Mouse (Mus musculus) left cerebral cortex, postnatal 25 days (tissue): ENCODE results near the gene Galnt14. TPM values are rescaled to one million over a fixed set of nuclear protein-coding genes. Genes with fewer than 3 reads are reported as not detected.

Experiments
- DNase-seq, 2 experiments: peaks; one replicate each; pipeline ENCODE4 v3.0.0; 2022; ENCODE audit warnings: low spot score in 2 of 2, mixed read lengths in 1 of 2
- intact Hi-C: fragments of 180-260 bp; cut with DNase I; formaldehyde crosslinking; loops from one replicate; pipeline ENCODE4 v1.15.1; 2025
- total RNA-seq, 2 experiments: library from RNA; stranded (reverse); gene quantifications; 2 replicates each; pipeline ENCODE4 v1.2.3; 2021

Gene Galnt14
- total RNA-seq, 2 experiments from 2014 or later: 17.6 to 20.9 TPM

GRCm38 (mm10) chr17:73531896-73532295 is 178.4 kb downstream of the Galnt14 start:
- no peak for DNase-seq
- intact Hi-C loops: no loop called here

GRCm38 (mm10) chr17:73522169-73522568 is 188.1 kb downstream of the Galnt14 start:
- intact Hi-C loops: no loop called here
- no peak for DNase-seq

- intact Hi-C loops: loop anchor here (2.0 to 10.0 kb wide), 2 partner anchors 41 to 445 kb away; no protein-coding TSS in a partner anchor
- DNase-seq: peak; percentile 15 to 91
These were observed 190.9 kb downstream of the Galnt14 start for GRCm38 (mm10) chr17:73519350-73519749.

GRCm38 (mm10) chr17:73518359-73518758 is 191.9 kb downstream of the Galnt14 start:
- intact Hi-C loops: loop anchor here (1.0 to 10.0 kb wide), 4 partner anchors 42 to 444 kb away; no protein-coding TSS in a partner anchor
- DNase-seq: peak; percentile 31 to 95

- DNase-seq: peak in 1 of 2 experiments; percentile 72
- intact Hi-C loops: loop anchor here (10.0 kb wide), 1 partner anchor 441 kb away; no protein-coding TSS in a partner anchor
These were observed 194.7 kb downstream of the Galnt14 start for GRCm38 (mm10) chr17:73515506-73515905.

GRCm38 (mm10) chr17:73514862-73515261 is 195.4 kb downstream of the Galnt14 start:
- intact Hi-C loops: loop anchor here (10.0 kb wide), 1 partner anchor 440 kb away; no protein-coding TSS in a partner anchor
- no peak for DNase-seq

- intact Hi-C loops: loop anchor here (10.0 kb wide), 1 partner anchor 439 kb away; no protein-coding TSS in a partner anchor
- DNase-seq: peak in 1 of 2 experiments; percentile 31
These were observed 196.0 kb downstream of the Galnt14 start for GRCm38 (mm10) chr17:73514258-73514657.

GRCm38 (mm10) chr17:73512844-73513243 is 197.4 kb downstream of the Galnt14 start:
- intact Hi-C loops: loop anchor here (10.0 kb wide), 1 partner anchor 438 kb away; no protein-coding TSS in a partner anchor

GRCm38 (mm10) chr17:73507804-73508535 is 202.3 kb downstream of the Galnt14 start:
- DNase-seq: no peak
- intact Hi-C loops: no loop called here

More at GRCm38 (mm10) chr17:73512844-73513243, 197.4 kb downstream of the Galnt14 start:
- no peak for DNase-seq

- DNase-seq: no peak
- intact Hi-C loops: no loop called here
These were observed 206.1 kb downstream of the Galnt14 start for GRCm38 (mm10) chr17:73504111-73504510.

GRCm38 (mm10) chr17:73502613-73503012 is 207.6 kb downstream of the Galnt14 start:
- intact Hi-C loops: no loop called here
- peak in 1 of 2 experiments; percentile 64 for DNase-seq

- no peak for DNase-seq
These were observed 220.7 kb downstream of the Galnt14 start for GRCm38 (mm10) chr17:73489519-73489918.

GRCm38 (mm10) chr17:73487792-73488191 is 222.5 kb downstream of the Galnt14 start:
- intact Hi-C loops: no loop called here
- DNase-seq: no peak

More at GRCm38 (mm10) chr17:73489519-73489918, 220.7 kb downstream of the Galnt14 start:
- intact Hi-C loops: no loop called here

- intact Hi-C loops: no loop called here
- DNase-seq: no peak
These were observed 222.9 kb downstream of the Galnt14 start for GRCm38 (mm10) chr17:73487380-73487779.

- DNase-seq: no peak
- intact Hi-C loops: no loop called here
These were observed 232.9 kb downstream of the Galnt14 start for GRCm38 (mm10) chr17:73477096-73478076.

- DNase-seq: no peak
- intact Hi-C loops: no loop called here
These were observed 235.9 kb downstream of the Galnt14 start for GRCm38 (mm10) chr17:73474371-73474770.

GRCm38 (mm10) chr17:73473012-73473411 is 237.2 kb downstream of the Galnt14 start:
- DNase-seq: no peak
- intact Hi-C loops: no loop called here

GRCm38 (mm10) chr17:73460874-73461273 is 249.4 kb downstream of the Galnt14 start:
- intact Hi-C loops: no loop called here
- no peak for DNase-seq

- no peak for DNase-seq
- intact Hi-C loops: no loop called here
These were observed 251.5 kb downstream of the Galnt14 start for GRCm38 (mm10) chr17:73458741-73459140.

GRCm38 (mm10) chr17:73456551-73456950 is 253.7 kb downstream of the Galnt14 start:
- intact Hi-C loops: no loop called here
- no peak for DNase-seq
